Mouse (Mus musculus): ENCODE results near the gene Gm10840. TPM values are rescaled to one million over a fixed set of nuclear protein-coding genes. Genes with fewer than 3 reads are reported as not detected.
"Not testable (repeated sequence)": the region's sequence is repeated elsewhere in the genome, so short reads cannot be mapped to it uniquely, and the experiment has no call there.

Gene Gm10840
- polyA plus RNA-seq, 1 experiment, result not detected

DNA sequence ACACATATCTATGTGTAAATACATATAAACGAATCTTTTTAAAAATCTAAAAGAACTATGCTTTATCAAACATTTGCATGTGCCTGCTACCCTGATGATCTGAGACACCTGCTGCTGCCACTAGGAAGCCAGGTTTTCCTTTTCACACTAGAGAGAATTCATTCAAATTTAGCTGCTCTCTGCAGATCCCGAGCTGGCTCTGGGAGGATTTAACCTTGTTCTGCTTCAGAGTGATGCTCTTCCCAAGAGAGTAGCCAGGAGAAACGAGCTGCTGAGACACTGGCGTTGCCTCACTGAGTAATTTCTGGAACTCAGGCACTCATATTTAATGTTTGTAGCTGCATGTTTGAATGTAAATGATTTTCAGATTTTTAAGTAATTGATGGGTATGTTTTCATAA, 35.9 kb upstream of the Gm10840 start:
- H3K36me3 ChIP-seq (ENCODE audit: control insufficient read depth, insufficient read depth), result peaks cover 38% of the 10 kb centered on the region
- no peaks in the 10 kb centered on the region for H3K27me3 ChIP-seq (ENCODE audit: control insufficient read depth, insufficient read depth, insufficient read length)
- no peak overlapping the region for H3K4me3 ChIP-seq
- no peaks in the 10 kb centered on the region for H3K79me2 ChIP-seq (ENCODE audit: control insufficient read depth, insufficient read depth)
- no peak overlapping the region for H3K4me2 ChIP-seq (ENCODE audit: low read depth)
- TF ChIP-seq MAX (IDR thresholded peaks at IDR 0.05; ENCODE audit: low read depth), result no peak
- no peak for TF ChIP-seq POLR2AphosphoS2 (IDR thresholded peaks at IDR 0.05; ENCODE audit: insufficient read length, low read depth)
- no peak for TF ChIP-seq E2F4 (IDR thresholded peaks at IDR 0.05; ENCODE audit: insufficient read depth)
- no peak for TF ChIP-seq SRF (IDR thresholded peaks at IDR 0.05; ENCODE audit: control insufficient read depth, insufficient read length, low read depth)
- TF ChIP-seq REST (IDR thresholded peaks at IDR 0.05; ENCODE audit: insufficient read depth, insufficient read length), result no peak
- no peak for TF ChIP-seq USF1 (IDR thresholded peaks at IDR 0.05; ENCODE audit: low read depth)
- no peak for TF ChIP-seq TCF12 (IDR thresholded peaks at IDR 0.05; ENCODE audit: insufficient read depth, poor library complexity, severe bottlenecking)
- no peak for TF ChIP-seq CEBPB (IDR thresholded peaks at IDR 0.05; ENCODE audit: insufficient read depth, poor library complexity, severe bottlenecking)
- TF ChIP-seq POLR2A (IDR thresholded peaks at IDR 0.05; ENCODE audit: insufficient read length, low read depth), result no peak
- no peak for TF ChIP-seq MYOG (IDR thresholded peaks at IDR 0.05; ENCODE audit: control insufficient read depth in 1 of 3, insufficient read depth in 1 of 3, insufficient read length in 2 of 3, low read depth in 2 of 3)
- TF ChIP-seq TCF3 (IDR thresholded peaks at IDR 0.05; ENCODE audit: insufficient read length, low read depth), result no peak
- no peak for TF ChIP-seq MYOD1 (IDR thresholded peaks at IDR 0.05; ENCODE audit: control insufficient read depth in 1 of 3, insufficient read length in 2 of 3, low read depth in 2 of 3)
- no peak overlapping the region for H3ac ChIP-seq (ENCODE audit: control insufficient read depth, insufficient read length)

DNA sequence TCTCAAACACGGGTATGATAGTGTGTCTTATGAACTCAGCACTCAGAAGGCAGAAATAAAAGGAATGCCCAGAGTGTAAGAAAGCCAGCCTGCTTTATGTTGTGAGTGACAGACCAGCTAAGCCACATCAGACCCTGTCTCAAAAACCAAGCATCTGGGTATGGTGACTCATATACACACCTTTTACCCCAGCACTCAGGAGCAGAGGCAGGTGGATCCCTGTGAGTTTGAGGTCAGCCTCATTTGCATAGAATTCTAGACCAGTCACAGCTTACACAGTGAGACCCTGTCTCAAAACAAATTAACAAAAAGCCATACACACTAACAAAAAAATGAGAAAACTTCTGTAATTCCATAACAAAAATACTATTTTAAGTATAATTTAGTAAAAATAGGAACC, 34.8 kb upstream of the Gm10840 start:
- no peak overlapping the region for H3K4me2 ChIP-seq (ENCODE audit: low read depth)
- no peaks in the 10 kb centered on the region for H3K79me2 ChIP-seq (ENCODE audit: control insufficient read depth, insufficient read depth)
- TF ChIP-seq USF1 (IDR thresholded peaks at IDR 0.05; ENCODE audit: low read depth), result no peak
- no peak for TF ChIP-seq MAX (IDR thresholded peaks at IDR 0.05; ENCODE audit: low read depth)
- no peak for TF ChIP-seq SRF (IDR thresholded peaks at IDR 0.05; ENCODE audit: control insufficient read depth, insufficient read length, low read depth)
- no peak for TF ChIP-seq REST (IDR thresholded peaks at IDR 0.05; ENCODE audit: insufficient read depth, insufficient read length)
- TF ChIP-seq MYOD1 (IDR thresholded peaks at IDR 0.05; ENCODE audit: control insufficient read depth in 1 of 3, insufficient read length in 2 of 3, low read depth in 2 of 3), result no peak
- TF ChIP-seq POLR2AphosphoS2 (IDR thresholded peaks at IDR 0.05; ENCODE audit: insufficient read length, low read depth), result no peak
- no peak for TF ChIP-seq TCF3 (IDR thresholded peaks at IDR 0.05; ENCODE audit: insufficient read length, low read depth)
- TF ChIP-seq CEBPB (IDR thresholded peaks at IDR 0.05; ENCODE audit: insufficient read depth, poor library complexity, severe bottlenecking), result no peak
- no peak for TF ChIP-seq MYOG (IDR thresholded peaks at IDR 0.05; ENCODE audit: control insufficient read depth in 1 of 3, insufficient read depth in 1 of 3, insufficient read length in 2 of 3, low read depth in 2 of 3)
- no peak for TF ChIP-seq E2F4 (IDR thresholded peaks at IDR 0.05; ENCODE audit: insufficient read depth)
- TF ChIP-seq POLR2A (IDR thresholded peaks at IDR 0.05; ENCODE audit: insufficient read length, low read depth), result no peak
- TF ChIP-seq TCF12 (IDR thresholded peaks at IDR 0.05; ENCODE audit: insufficient read depth, poor library complexity, severe bottlenecking), result no peak
- no peak overlapping the region for H3ac ChIP-seq (ENCODE audit: control insufficient read depth, insufficient read length)
- H3K36me3 ChIP-seq (ENCODE audit: control insufficient read depth, insufficient read depth), result peaks cover 39% of the 10 kb centered on the region
- H3K27me3 ChIP-seq (ENCODE audit: control insufficient read depth, insufficient read depth, insufficient read length), result no peaks in the 10 kb centered on the region
- H3K4me3 ChIP-seq, result no peak overlapping the region

DNA sequence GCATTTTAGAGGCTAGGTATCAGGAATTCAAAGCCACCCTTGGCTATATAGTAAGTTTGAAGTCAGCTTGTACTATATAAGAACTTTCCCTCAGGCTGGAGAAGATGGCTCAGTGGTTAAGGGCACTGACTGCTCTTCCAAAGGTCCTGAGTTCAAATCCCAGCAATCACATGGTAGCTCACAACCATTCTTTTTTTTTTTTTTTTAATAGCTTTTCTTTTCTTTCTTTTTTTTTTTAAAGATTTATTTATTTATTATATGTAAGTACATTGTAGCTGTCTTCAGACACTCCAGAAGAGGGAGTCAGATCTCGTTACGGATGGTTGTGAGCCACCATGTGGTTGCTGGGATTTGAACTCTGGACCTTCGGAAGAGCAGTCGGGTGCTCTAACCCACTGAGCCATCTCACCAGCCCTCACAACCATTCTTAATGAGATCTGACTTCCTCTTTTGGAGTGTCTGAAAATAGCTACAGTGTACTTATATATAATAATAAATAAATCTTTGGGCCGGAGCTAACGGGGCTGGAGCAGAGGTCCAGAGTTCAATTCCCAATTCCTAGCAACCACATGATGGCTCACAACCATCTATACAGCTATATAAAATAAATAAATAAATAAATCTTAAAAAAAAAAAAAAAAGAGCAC, 33.8 kb upstream of the Gm10840 start:
- not testable (repeated sequence) for H3K27me3 ChIP-seq (ENCODE audit: control insufficient read depth, insufficient read depth, insufficient read length); H3K79me2 ChIP-seq (ENCODE audit: control insufficient read depth, insufficient read depth); H3K4me3 ChIP-seq; H3K4me2 ChIP-seq (ENCODE audit: low read depth); H3ac ChIP-seq (ENCODE audit: control insufficient read depth, insufficient read length)
- peaks cover 36% of the 10 kb centered on the region for H3K36me3 ChIP-seq (ENCODE audit: control insufficient read depth, insufficient read depth)

GRCm38 (mm10) chr11:106129477-106129876, 31.2 kb upstream of the Gm10840 start:
- Histone ChIP-seq H3K27me3 (ENCODE audit: control insufficient read depth, insufficient read depth, insufficient read length) (no peaks in the 10 kb centered on the region), H3K36me3 (ENCODE audit: control insufficient read depth, insufficient read depth) (peaks cover 25% of the 10 kb centered on the region), H3K4me3 (no peak overlapping the region), H3K4me2 (ENCODE audit: low read depth) (no peak overlapping the region), H3ac (ENCODE audit: control insufficient read depth, insufficient read length) (no peak overlapping the region), H3K79me2 (ENCODE audit: control insufficient read depth, insufficient read depth) (no peaks in the 10 kb centered on the region)
- TF ChIP-seq TCF12 (IDR thresholded peaks at IDR 0.05; ENCODE audit: insufficient read depth, poor library complexity, severe bottlenecking) (no peak), SRF (IDR thresholded peaks at IDR 0.05; ENCODE audit: control insufficient read depth, insufficient read length, low read depth) (no peak), REST (IDR thresholded peaks at IDR 0.05; ENCODE audit: insufficient read depth, insufficient read length) (no peak), CEBPB (IDR thresholded peaks at IDR 0.05; ENCODE audit: insufficient read depth, poor library complexity, severe bottlenecking) (no peak), POLR2A (IDR thresholded peaks at IDR 0.05; ENCODE audit: insufficient read length, low read depth) (no peak), MAX (IDR thresholded peaks at IDR 0.05; ENCODE audit: low read depth) (no peak), E2F4 (IDR thresholded peaks at IDR 0.05; ENCODE audit: insufficient read depth) (no peak), MYOD1 (IDR thresholded peaks at IDR 0.05; ENCODE audit: control insufficient read depth in 1 of 3, insufficient read length in 2 of 3, low read depth in 2 of 3) (no peak)

GRCm38 (mm10) chr11:106132516-106132915, 28.1 kb upstream of the Gm10840 start:
- peaks cover 24% of the 10 kb centered on the region for H3K36me3 ChIP-seq (ENCODE audit: control insufficient read depth, insufficient read depth)
- TF ChIP-seq MAX (IDR thresholded peaks at IDR 0.05; ENCODE audit: low read depth) (no peak), CEBPB (IDR thresholded peaks at IDR 0.05; ENCODE audit: insufficient read depth, poor library complexity, severe bottlenecking) (no peak), SRF (IDR thresholded peaks at IDR 0.05; ENCODE audit: control insufficient read depth, insufficient read length, low read depth) (no peak), POLR2AphosphoS2 (IDR thresholded peaks at IDR 0.05; ENCODE audit: insufficient read length, low read depth) (no peak), TCF12 (IDR thresholded peaks at IDR 0.05; ENCODE audit: insufficient read depth, poor library complexity, severe bottlenecking) (no peak), TCF3 (IDR thresholded peaks at IDR 0.05; ENCODE audit: insufficient read length, low read depth) (no peak), MYOG (IDR thresholded peaks at IDR 0.05; ENCODE audit: control insufficient read depth in 1 of 3, insufficient read depth in 1 of 3, insufficient read length in 2 of 3, low read depth in 2 of 3) (no peak), E2F4 (IDR thresholded peaks at IDR 0.05; ENCODE audit: insufficient read depth) (no peak), MYOD1 (IDR thresholded peaks at IDR 0.05; ENCODE audit: control insufficient read depth in 1 of 3, insufficient read length in 2 of 3, low read depth in 2 of 3) (no peak), POLR2A (IDR thresholded peaks at IDR 0.05; ENCODE audit: insufficient read length, low read depth) (no peak), USF1 (IDR thresholded peaks at IDR 0.05; ENCODE audit: low read depth) (no peak), REST (IDR thresholded peaks at IDR 0.05; ENCODE audit: insufficient read depth, insufficient read length) (no peak)
- no peaks in the 10 kb centered on the region for H3K79me2 ChIP-seq (ENCODE audit: control insufficient read depth, insufficient read depth)
- no peak overlapping the region for H3K4me3 ChIP-seq
- no peaks in the 10 kb centered on the region for H3K27me3 ChIP-seq (ENCODE audit: control insufficient read depth, insufficient read depth, insufficient read length)
- H3ac ChIP-seq (ENCODE audit: control insufficient read depth, insufficient read length), result no peak overlapping the region
- H3K4me2 ChIP-seq (ENCODE audit: low read depth), result no peak overlapping the region

All from myocyte (in vitro differentiated cells).